Mouse (Mus musculus): Measurements from ENCODE around the gene Kif6.

DNA sequence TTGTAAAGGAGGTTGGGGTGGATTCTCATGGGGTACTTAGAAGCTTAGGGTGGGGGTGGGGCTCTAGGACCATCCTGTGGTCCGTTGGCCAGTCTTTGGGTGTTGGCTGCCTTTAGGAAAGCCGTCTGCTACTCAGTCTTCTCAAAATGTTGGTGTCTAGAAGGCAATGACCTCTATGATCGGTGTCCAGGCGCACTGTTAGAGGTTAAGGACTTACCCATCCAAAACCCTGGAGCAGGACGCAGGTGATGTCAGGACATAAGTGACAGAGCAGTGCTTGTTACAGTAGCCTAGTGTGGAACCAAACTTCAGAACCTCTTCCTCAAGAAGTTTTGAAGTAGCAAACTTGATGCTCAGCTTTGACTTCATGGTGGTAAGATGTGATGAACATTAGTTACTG is 170.9 kb downstream of the Kif6 start:
- TF ChIP-seq CTCF (IDR thresholded peaks at IDR 0.05) (no peak), EP300 (IDR thresholded peaks at IDR 0.05; ENCODE audit: insufficient read depth, low read depth, low read length) (no peak)

All from heart, adult 2 months (tissue).